Mouse (Mus musculus) C2C12 (cell line): ENCODE measurements at regions not wholly inside any gene's neighbourhood (a gene's known extent, or its start where the extent isn't known, plus 50 kb on each side); places are given as distances from the start of the nearest gene placed in this dataset.

Experiments used
- H3K27me3 ChIP-seq: one replicate; pipeline ENCODE4 v1.6.1; 2011; ENCODE audit not compliant: control insufficient read depth, insufficient read depth, insufficient read length
- H3K36me3 ChIP-seq: one replicate; pipeline ENCODE4 v1.6.1; 2011; ENCODE audit not compliant: control insufficient read depth, insufficient read depth
- H3K4me3 ChIP-seq: one replicate; pipeline ENCODE4 v1.5.1; 2011; ENCODE audit warnings: mild to moderate bottlenecking, control low read depth; ENCODE audit not compliant: poor library complexity, insufficient read depth, severe bottlenecking
- H3K79me2 ChIP-seq: one replicate; pipeline ENCODE4 v1.6.1; 2011; ENCODE audit not compliant: control insufficient read depth, insufficient read depth
- H3K79me3 ChIP-seq: one replicate; pipeline ENCODE4 v1.6.1; 2011; ENCODE audit warnings: low read depth, control low read depth
- H3ac ChIP-seq: one replicate; pipeline ENCODE3; 2011; ENCODE audit warnings: low read depth; ENCODE audit not compliant: control insufficient read depth, insufficient read length
- CEBPB ChIP-seq: IDR thresholded peaks from one replicate; pipeline ENCODE4 v1.6.1; 2011; ENCODE audit warnings: low read depth, mild to moderate bottlenecking, control low read depth, moderate library complexity
- CTCF ChIP-seq: IDR thresholded peaks from one replicate; pipeline ENCODE4 v1.5.1; 2011; ENCODE audit not compliant: control insufficient read depth, insufficient read depth, insufficient read length
- FOSL1 ChIP-seq: IDR thresholded peaks from one replicate; pipeline ENCODE4 v1.8.0; 2011; ENCODE audit warnings: mild to moderate bottlenecking, low read length; ENCODE audit not compliant: poor library complexity, insufficient read depth, severe bottlenecking
- MAX ChIP-seq: IDR thresholded peaks from one replicate; pipeline ENCODE4 v1.6.1; 2011; ENCODE audit warnings: mild to moderate bottlenecking, control low read depth
- MYOD1 ChIP-seq: IDR thresholded peaks from one replicate; pipeline ENCODE4 v1.6.1; 2011; ENCODE audit warnings: low read depth; ENCODE audit not compliant: control insufficient read depth, insufficient read length
- MYOG ChIP-seq: IDR thresholded peaks from one replicate; pipeline ENCODE4 v1.6.1; 2011; ENCODE audit not compliant: control insufficient read depth, insufficient read length; ENCODE audit errors: extremely low read depth
- USF1 ChIP-seq: IDR thresholded peaks from one replicate; pipeline ENCODE4 v1.6.1; 2011; ENCODE audit warnings: low read depth, mild to moderate bottlenecking, control low read depth, moderate library complexity

GRCm38 (mm10) chr17:51246038-51246437 lies 66.9 kb upstream of the Tbc1d5 start:
- no peaks in the 10 kb centered on the region for H3K79me2 ChIP-seq
- no peaks in the 10 kb centered on the region for H3K79me3 ChIP-seq
- H3K4me3 ChIP-seq, result no peak overlapping the region
- no peaks in the 10 kb centered on the region for H3K27me3 ChIP-seq
- no peaks in the 10 kb centered on the region for H3K36me3 ChIP-seq
- no peak for TF ChIP-seq USF1
- TF ChIP-seq MYOD1, result no peak
- TF ChIP-seq MAX, result no peak
- TF ChIP-seq CTCF, result no peak
- TF ChIP-seq FOSL1, result no peak
- TF ChIP-seq CEBPB, result no peak
- TF ChIP-seq MYOG, result no peak
- H3ac ChIP-seq, result no peak overlapping the region

GRCm38 (mm10) chr17:51240360-51240993 lies 61.3 kb upstream of the Tbc1d5 start:
- Histone ChIP-seq H3ac (no peak overlapping the region), H3K36me3 (no peaks in the 10 kb centered on the region), H3K79me3 (no peaks in the 10 kb centered on the region), H3K79me2 (no peaks in the 10 kb centered on the region), H3K4me3 (no peak overlapping the region), H3K27me3 (no peaks in the 10 kb centered on the region)
- TF ChIP-seq MAX (no peak), MYOD1 (no peak), CTCF (no peak), MYOG (no peak), CEBPB (no peak), USF1 (no peak), FOSL1 (no peak)

- H3K79me2 ChIP-seq, result no peaks in the 10 kb centered on the region
- H3K4me3 ChIP-seq, result no peak overlapping the region
- no peaks in the 10 kb centered on the region for H3K27me3 ChIP-seq
- H3ac ChIP-seq, result no peak overlapping the region
- H3K36me3 ChIP-seq, result no peaks in the 10 kb centered on the region
- TF ChIP-seq FOSL1 (no peak), MYOD1 (no peak), USF1 (no peak), CEBPB (no peak), MAX (no peak), MYOG (no peak), CTCF (no peak)
- no peaks in the 10 kb centered on the region for H3K79me3 ChIP-seq
These were observed 60.3 kb upstream of the Tbc1d5 start for GRCm38 (mm10) chr17:51239465-51239864.
